Mouse (Mus musculus): ENCODE measurements around the gene Tubb3. TPM values are rescaled to one million over a fixed set of nuclear protein-coding genes. Genes with fewer than 3 reads are reported as not detected.

The Tubb3 gene
- polyA plus RNA-seq (2012; rRNA removed) = 0.42 and 0.97 TPM in 2 replicates

GRCm38 (mm10) chr8:123411246-123411645, at the start of gene Tubb3:
Gene Tubb3 (plus strand): TSS chr8:123411424.
- DNase-seq (ENCODE audit: low read depth) = no peak

GRCm38 (mm10) chr8:123373403-123374238, 37.6 kb upstream of the Tubb3 start, which contains the start of gene Tcf25:
Gene Tcf25 (plus strand): TSS chr8:123373753.
- peak; percentile 37 for DNase-seq (ENCODE audit: low read depth)

DNA sequence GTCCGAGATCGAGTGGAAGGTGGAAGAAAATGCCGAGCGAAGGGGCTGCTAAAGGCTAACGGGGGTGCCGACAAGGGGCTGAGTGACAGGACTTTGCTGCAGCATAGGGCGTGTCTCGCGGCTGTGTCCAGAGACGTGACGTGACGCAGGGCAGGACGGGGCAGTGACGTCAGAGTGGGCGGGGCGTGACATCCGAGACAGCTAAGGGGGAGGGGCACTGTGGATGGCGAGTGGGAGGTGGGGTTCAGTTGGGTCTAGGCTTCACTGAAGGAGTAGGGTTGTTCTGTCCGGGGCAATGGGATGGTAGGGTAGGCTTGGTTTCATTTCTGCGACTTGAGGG, 37.0 kb upstream of the Tubb3 start:
- DNase-seq (ENCODE audit: low read depth) = no peak

DNA sequence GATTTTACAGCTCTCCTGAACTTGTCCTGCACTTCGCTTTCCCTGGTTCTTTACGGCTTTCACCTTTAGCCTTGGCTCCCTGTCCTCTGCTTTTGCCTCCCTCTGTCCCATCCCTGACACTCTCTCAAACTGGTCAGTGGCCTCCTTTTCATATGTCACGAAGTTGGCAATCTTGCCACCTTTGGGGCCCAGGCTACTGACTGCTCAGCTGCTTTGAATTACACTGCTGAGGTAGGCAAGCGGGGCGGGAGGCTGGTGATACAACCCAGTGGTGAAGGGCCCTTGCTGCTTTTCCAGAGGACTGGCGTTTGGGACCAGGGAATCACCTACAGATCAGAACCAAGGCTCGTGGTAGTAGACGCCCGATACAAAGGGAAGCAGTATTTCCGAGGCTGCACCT, 35.5 kb upstream of the Tubb3 start:
- DNase-seq (ENCODE audit: low read depth) = no peak

DNA sequence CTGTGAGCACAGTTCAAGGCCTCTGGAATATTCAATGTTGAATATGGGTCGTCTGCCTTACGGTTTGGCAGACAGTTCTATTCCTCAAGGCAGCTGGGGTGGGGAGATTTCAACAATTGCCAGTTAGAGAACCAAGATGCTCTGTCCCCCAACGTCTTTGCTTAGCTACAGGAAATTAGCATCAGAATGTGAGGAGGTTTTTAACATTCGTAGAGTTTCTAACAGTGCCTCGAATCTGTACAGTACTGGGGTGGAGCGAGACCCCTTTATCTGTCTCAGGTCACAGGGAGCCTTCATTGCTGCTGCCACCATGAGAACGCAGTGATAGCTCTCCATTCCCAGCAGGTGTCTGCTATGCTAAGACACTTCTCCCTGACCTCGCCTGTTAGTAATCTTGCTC, 35.1 kb upstream of the Tubb3 start:
- DNase-seq (ENCODE audit: low read depth) = no peak

DNA sequence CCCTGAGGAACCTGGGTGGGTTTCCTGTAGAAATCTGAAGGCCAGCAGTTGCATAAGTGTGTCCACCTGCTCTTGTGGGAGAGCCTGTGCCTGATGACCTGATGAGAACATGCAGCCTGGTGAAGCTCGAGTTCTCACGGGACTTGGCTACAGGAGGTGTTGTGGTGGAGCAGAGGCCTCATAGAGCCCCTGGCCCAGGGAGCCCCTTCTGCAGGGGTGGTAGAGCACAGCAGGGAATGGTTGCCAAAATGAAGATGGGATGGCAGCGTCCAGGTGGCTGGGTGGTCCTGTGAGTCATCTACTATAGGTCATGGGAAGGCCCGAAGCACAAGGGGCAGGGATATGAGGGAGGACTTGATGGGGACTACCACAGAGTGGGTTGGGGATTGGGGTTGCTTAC, 29.5 kb upstream of the Tubb3 start:
- DNase-seq (ENCODE audit: low read depth) = no peak

- DNase-seq (ENCODE audit: low read depth) = no peak
These were observed 28.7 kb upstream of the Tubb3 start for GRCm38 (mm10) chr8:123382516-123382915.

GRCm38 (mm10) chr8:123384883-123385540, 26.2 kb upstream of the Tubb3 start:
- DNase-seq (ENCODE audit: low read depth) = no peak

GRCm38 (mm10) chr8:123387041-123387440, 24.2 kb upstream of the Tubb3 start:
- no peak for DNase-seq (ENCODE audit: low read depth)

DNA sequence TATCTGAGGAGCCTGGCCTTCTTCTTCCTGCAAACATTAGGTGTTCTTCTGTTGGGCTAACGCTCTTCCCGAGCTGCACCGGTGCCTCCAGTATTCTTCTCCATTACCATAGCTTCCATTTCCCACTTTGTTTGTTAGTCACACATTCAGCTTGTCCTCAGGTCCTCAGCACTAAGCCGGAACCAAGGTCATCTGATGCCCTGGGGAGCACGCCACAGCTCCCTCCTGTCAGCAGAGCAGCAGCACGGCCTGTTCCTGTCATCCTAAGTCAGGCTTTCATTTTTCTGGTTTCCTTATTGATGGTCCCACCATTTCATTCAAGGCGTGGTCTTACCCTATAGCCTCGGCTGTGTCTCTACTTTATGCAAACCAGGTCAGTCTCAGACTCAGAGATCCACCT, 23.4 kb upstream of the Tubb3 start:
- DNase-seq (ENCODE audit: low read depth) = no peak

- DNase-seq (ENCODE audit: low read depth) = peak; percentile 30
These were observed 22.2 kb upstream of the Tubb3 start for GRCm38 (mm10) chr8:123389026-123389425.

DNA sequence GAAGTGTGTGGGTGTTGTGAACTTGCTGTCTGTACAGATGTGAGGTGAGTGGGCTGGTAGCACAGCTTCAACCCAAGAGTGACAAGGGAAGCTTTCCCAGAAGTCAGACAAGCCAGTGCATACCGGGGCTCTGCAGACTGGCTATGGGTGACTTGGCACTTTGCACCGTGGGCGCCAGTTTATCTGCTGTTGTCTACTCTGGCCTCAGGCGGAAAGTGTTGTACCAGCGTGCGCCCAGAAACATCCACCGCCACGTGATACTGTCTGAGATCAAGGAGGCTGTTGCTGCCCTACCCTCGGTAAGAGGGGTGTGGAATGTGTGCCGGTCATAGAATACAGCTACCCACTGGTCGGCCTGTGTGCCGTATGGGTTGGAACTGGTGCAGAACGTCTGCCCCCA, 12.9 kb upstream of the Tubb3 start:
- no peak for DNase-seq (ENCODE audit: low read depth)

DNA sequence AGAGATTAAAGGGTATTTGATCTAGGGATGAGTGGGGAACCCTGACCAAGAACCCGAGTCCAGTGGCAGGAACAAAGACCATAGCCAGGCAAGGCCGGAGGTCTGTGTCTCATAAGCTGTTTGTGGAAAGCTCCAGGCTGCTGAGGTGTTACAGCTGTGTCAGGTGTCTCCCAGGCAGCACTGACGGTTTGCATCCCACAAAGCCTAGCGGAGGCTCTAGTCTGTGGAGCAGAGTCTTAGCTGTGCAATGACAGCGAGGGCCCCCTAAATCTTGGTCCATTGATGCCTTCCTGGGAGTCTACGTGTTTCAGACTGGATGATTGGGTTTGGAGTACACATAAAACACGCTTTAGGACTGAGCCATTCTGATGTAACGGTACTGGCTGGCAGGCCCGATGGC, 9.3 kb upstream of the Tubb3 start:
- no peak for DNase-seq (ENCODE audit: low read depth)

DNA sequence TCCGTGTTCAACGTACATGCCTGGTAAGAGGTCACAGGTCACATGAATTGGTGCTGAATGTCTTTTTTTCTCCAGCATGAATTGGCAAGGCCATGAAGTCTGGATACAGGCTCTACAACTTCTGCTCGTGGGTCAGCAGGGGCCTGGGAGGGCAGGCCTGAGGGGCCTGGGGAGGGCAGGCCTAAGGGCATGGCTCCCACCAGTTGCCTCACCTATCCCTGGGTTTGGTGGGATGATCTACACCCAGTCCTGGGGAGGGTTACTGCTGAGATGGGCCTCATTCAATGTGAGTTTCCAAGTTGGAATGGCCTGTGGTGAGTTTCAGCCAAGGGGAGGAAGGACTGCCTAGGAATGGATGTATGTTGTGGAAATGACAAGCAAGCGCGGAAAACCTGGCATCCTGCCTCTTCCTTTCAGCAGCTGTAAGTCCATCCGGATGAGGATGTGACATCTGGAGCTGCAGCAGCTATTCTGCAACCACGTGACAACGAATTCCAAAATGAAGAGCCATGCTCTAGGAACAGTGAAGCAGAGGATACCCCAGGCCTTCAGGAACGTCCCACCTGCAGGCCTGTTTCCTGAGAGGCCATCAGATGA, 8.4 kb upstream of the Tubb3 start:
- DNase-seq (ENCODE audit: low read depth) = no peak

GRCm38 (mm10) chr8:123404521-123404920, 6.7 kb upstream of the Tubb3 start:
- no peak for DNase-seq (ENCODE audit: low read depth)

GRCm38 (mm10) chr8:123406786-123407185, 4.4 kb upstream of the Tubb3 start, which contains the start of gene Mc1r:
Gene Mc1r (plus strand): TSS chr8:123407107.
- DNase-seq (ENCODE audit: low read depth) = no peak

DNA sequence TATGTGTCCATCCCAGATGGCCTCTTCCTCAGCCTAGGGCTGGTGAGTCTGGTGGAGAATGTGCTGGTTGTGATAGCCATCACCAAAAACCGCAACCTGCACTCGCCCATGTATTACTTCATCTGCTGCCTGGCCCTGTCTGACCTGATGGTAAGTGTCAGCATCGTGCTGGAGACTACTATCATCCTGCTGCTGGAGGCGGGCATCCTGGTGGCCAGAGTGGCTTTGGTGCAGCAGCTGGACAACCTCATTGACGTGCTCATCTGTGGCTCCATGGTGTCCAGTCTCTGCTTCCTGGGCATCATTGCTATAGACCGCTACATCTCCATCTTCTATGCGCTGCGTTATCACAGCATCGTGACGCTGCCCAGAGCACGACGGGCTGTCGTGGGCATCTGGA, 3.6 kb upstream of the Tubb3 start:
- no peak for DNase-seq (ENCODE audit: low read depth)

- DNase-seq (ENCODE audit: low read depth) = no peak
These were observed 2.4 kb upstream of the Tubb3 start for GRCm38 (mm10) chr8:123408586-123409544.

DNA sequence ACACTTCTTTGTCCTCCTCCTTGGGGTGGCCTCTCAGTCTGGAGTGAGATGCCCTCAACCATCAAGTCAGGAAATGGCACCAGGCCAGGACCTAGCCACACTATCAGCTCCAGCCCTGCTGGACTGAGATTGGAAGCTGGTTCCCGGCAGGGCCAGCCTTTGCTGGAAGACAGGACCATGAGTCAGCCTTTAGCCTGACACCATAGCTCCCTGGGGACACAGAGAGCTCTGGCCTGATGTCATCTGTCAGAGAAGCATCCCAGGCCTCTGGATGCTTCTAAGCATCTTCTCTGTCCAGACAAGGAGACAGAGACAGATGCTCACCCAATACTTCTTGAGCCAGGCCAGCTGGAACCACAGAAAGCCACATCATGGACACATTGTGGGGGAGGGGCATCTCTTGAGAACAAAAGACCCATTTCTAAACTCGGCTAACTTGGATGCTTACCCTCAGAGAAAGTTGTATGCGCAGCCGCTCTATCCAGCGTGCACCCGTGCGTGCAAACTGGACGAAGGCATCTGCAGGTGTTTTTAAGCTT, 1.1 kb upstream of the Tubb3 start:
- no peak for DNase-seq (ENCODE audit: low read depth)

DNA sequence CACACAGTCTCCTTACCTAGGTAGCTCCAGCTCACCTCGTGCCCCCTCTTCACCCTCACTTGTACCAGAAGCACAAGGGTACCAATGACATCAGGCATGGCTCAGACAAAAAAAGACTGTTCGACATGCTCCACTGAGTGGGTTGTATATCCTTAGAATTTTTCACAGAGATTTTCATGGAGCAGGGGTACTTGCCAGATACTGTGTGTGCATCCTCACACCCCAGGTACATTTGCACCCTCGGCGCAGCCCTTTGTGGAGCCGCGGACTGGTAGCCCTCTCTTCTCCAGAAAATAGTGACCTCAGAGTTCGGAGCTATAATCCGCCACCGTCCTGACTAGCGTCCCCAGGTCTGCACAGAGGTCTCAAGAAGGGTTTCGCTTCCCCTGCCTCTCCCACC, 436 bp upstream of the Tubb3 start:
- DNase-seq (ENCODE audit: low read depth) = no peak

- DNase-seq (ENCODE audit: low read depth) = no peak
These were observed 630 bp downstream of the Tubb3 start for GRCm38 (mm10) chr8:123411781-123412327.

Data from gonadal fat pad, adult 2 months (tissue).